Mouse (Mus musculus): ENCODE measurements around the gene Arfgap1. TPM values are rescaled to one million over a fixed set of nuclear protein-coding genes. Genes with fewer than 3 reads are reported as not detected.

Gene Arfgap1
- polyA plus RNA-seq (2015; fragmentation: Nextera tagmentation; extraction: Ambion mirVana): 125 and 130 TPM in 2 replicates

DNA sequence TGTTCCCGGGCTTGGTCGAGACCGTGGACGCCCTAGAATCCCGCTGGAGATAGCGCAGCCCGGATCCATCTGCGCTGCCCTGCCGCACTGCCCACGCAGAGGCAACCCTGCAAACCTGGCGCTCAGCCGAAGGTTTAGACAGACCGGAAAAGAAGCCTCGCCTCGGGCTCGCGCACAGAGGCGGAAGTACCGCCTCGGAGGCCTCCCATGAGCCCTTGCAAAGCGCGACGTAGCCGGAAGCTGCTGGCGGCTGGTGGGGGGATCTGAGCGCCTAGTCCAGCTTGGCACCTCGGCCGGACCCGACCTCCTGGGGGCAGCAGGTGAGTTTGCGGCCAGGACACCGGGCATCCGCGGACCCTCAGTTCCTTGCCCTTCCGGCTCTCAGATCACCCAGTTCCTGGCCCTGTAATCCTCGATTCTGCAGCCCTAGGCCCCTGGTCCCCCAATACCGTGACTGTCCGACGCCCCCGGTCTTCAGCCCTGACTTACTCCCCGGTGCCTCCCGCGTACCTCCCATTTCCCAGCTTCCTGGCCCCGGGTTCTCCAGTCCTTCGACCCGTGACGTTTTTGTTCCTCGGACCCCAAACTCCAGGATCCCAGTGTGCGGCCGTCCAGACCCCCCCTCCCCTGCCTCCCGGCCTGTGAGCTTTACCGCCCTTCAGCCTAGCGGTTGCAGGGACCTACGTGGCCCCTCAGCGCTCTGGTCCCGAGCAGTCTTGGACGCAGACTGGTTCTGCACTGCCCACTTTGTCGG lies at the start of gene Arfgap1:
Gene Arfgap1 (plus strand): TSS at position 216 of the 754 bp plus-strand sequence.
- Histone ChIP-seq H3K9me3 (replicated peaks; ENCODE audit: control insufficient read depth, low read length, poor library complexity, severe bottlenecking) (no peaks in the 10 kb centered on the region), H3K27me3 (ENCODE audit: control insufficient read depth, insufficient read depth, low read depth, low read length) (no peaks in the 10 kb centered on the region), H3K9ac (ENCODE audit: low read depth, low read length) (peak within 1 kb of the TSS; percentile 78), H3K4me3 (ENCODE audit: low read depth, low read length) (peak within 1 kb of the TSS; percentile 93), H3K36me3 (ENCODE audit: control insufficient read depth, insufficient read depth, low read length) (peaks cover 10% of the 10 kb centered on the region), H3K4me2 (ENCODE audit: low read length) (peak within 1 kb of the TSS; percentile 97), H3K4me1 (ENCODE audit: control insufficient read depth, insufficient read depth, low read length) (peaks cover 21% of the 10 kb centered on the region), H3K27ac (ENCODE audit: low read length) (peak within 1 kb of the TSS; percentile 84)
- ATAC-seq: peak; percentile 91
- under 1% methylated on average over 57 of the region's 57 CpGs for WGBS

DNA sequence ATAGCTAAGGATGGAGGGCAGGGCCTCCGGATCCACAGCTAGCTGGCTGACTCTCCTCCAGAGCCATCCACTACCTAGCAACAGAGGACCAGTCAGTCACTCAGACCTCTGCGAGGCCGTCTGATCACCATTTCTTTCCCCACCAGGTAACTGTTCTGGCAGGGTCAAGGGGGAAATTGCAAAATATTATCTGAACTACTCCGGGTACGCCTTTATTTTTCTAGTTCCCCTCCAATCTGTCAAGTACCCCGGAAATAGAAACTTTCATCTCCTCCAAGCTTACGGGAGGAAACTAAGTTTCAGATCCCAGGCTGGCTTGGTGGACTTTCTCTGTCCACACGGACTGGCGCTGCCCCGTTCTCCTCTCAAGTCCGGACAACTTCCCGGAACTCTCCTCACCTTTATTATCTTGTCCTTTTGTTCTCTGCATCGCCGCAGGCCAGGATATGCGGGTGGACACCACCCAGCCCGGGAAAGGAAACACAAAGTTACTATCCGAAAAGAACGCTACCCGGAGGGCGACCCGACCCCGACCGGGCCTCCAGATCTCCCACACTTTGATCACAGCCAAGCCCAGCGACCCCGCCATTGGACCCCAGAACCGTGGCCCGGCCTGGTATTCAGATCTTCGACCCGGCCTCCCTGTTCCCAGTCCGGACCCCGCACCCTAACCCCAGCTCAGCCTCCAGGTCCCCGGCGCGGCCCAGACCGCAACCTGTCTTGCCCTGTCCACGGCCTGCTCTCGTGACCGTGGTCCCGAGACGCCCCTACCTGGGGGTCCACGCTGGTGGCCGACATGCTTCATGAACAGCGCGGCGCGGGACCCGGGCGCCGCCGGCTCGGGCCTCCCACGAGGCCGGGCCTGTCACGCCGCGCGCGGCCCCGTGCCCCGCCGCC lies 46.9 kb upstream of the Arfgap1 start:
- Histone ChIP-seq H3K27ac (ENCODE audit: low read length) (peak overlapping the region; percentile 76), H3K9ac (ENCODE audit: low read depth, low read length) (peak overlapping the region; percentile 99), H3K4me2 (ENCODE audit: low read length) (peak overlapping the region; percentile 97), H3K9me3 (replicated peaks; ENCODE audit: control insufficient read depth, low read length, poor library complexity, severe bottlenecking) (no peaks in the 10 kb centered on the region), H3K36me3 (ENCODE audit: control insufficient read depth, insufficient read depth, low read length) (no peaks in the 10 kb centered on the region), H3K4me3 (ENCODE audit: low read depth, low read length) (peak overlapping the region; percentile 99), H3K4me1 (ENCODE audit: control insufficient read depth, insufficient read depth, low read length) (peaks cover 12% of the 10 kb centered on the region), H3K27me3 (ENCODE audit: control insufficient read depth, insufficient read depth, low read depth, low read length) (no peaks in the 10 kb centered on the region)
- peak; percentile 69 for ATAC-seq
- WGBS: under 1% methylated on average over 61 of the region's 61 CpGs

DNA sequence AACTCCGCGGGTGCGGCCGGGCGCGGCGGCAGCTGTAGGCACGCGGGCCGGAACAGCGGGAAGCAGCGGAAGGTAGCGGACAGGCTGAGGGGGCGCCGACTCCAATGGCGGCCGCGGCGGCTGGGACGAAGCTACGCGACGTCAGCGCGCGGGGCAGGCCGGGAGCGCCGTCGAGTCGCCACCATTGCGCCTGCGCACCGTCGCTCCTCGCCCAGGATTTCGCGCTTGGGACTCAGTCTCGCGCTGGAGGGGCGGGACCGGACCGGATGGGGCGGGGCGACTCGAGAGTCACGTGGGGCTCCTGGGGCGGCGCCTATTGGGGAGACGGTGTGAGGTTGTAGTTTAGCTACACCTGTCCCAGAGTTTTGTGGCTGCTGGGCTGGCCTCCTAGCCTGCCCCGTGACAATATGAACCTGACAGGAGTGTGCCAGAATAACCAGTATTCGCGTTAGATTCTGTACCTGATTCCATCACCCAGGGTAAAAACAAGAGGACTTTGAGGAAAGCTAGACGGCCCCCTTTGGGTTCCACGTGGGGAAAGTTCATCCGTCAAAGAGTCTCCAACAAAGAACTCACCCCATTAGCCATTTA lies 46.1 kb upstream of the Arfgap1 start, which contains the start of gene Ythdf1:
Gene Ythdf1 (minus strand): TSS at position 140 of the 591 bp plus-strand sequence.
- Histone ChIP-seq H3K9ac (ENCODE audit: low read depth, low read length) (peak within 1 kb of the TSS; percentile 99), H3K27ac (ENCODE audit: low read length) (peak within 1 kb of the TSS; percentile 76), H3K27me3 (ENCODE audit: control insufficient read depth, insufficient read depth, low read depth, low read length) (no peaks in the 10 kb centered on the region), H3K4me2 (ENCODE audit: low read length) (peak within 1 kb of the TSS; percentile 97), H3K9me3 (replicated peaks; ENCODE audit: control insufficient read depth, low read length, poor library complexity, severe bottlenecking) (no peaks in the 10 kb centered on the region), H3K4me1 (ENCODE audit: control insufficient read depth, insufficient read depth, low read length) (peaks cover 12% of the 10 kb centered on the region), H3K4me3 (ENCODE audit: low read depth, low read length) (peak within 1 kb of the TSS; percentile 99), H3K36me3 (ENCODE audit: control insufficient read depth, insufficient read depth, low read length) (no peaks in the 10 kb centered on the region)
- under 1% methylated on average over 33 of the region's 56 CpGs for WGBS
- ATAC-seq: peak; percentile 94

DNA sequence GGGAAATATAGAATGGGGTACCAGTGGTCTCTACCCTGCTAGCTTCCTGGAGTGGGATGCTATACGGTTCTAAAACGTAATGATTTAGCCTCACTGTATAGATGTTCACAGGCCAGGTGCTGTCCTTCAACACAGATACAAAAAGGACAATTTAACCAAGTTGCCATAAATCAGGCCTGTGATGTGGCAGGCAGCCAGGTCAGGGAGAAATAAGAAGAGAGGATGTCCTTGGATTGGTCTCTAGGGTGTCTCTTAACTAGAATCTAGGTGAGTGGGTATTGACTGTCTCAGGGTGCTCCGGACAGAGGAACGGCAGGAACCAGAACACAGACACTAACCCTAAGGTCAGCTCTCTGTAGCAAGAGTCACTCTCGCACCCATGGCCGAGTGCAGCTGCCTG lies 44.3 kb upstream of the Arfgap1 start:
- H3K4me2 ChIP-seq (ENCODE audit: low read length): no peak overlapping the region
- H3K4me1 ChIP-seq (ENCODE audit: control insufficient read depth, insufficient read depth, low read length): peaks cover 10% of the 10 kb centered on the region
- 87% methylated on average over 6 of the region's 6 CpGs for WGBS
- no peak overlapping the region for H3K27ac ChIP-seq (ENCODE audit: low read length)
- H3K36me3 ChIP-seq (ENCODE audit: control insufficient read depth, insufficient read depth, low read length): no peaks in the 10 kb centered on the region
- no peaks in the 10 kb centered on the region for H3K27me3 ChIP-seq (ENCODE audit: control insufficient read depth, insufficient read depth, low read depth, low read length)
- ATAC-seq: no peak
- no peak overlapping the region for H3K9ac ChIP-seq (ENCODE audit: low read depth, low read length)
- no peak overlapping the region for H3K4me3 ChIP-seq (ENCODE audit: low read depth, low read length)
- H3K9me3 ChIP-seq (replicated peaks; ENCODE audit: control insufficient read depth, low read length, poor library complexity, severe bottlenecking): no peaks in the 10 kb centered on the region

DNA sequence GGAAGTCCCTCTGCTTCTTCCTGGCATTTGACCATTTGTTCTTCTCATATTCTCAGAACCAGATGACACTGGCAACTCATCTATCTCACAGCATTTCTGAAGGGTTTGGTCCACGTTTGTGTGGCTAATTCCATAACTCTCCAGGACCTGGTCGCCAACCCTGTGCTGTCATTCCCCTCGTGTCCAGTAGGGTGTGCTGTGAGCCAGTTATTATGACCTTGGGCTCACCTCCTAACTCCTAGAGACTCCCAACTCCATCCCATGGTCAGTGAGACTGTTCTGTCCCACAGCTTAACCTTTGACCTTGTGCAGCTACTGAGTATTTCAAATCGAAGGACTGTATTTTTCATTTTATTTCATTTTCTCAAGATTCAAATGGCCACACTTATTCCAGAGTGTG lies 41.8 kb upstream of the Arfgap1 start:
- H3K27me3 ChIP-seq (ENCODE audit: control insufficient read depth, insufficient read depth, low read depth, low read length): no peaks in the 10 kb centered on the region
- H3K27ac ChIP-seq (ENCODE audit: low read length): no peak overlapping the region
- H3K4me3 ChIP-seq (ENCODE audit: low read depth, low read length): no peak overlapping the region
- no peaks in the 10 kb centered on the region for H3K36me3 ChIP-seq (ENCODE audit: control insufficient read depth, insufficient read depth, low read length)
- H3K4me1 ChIP-seq (ENCODE audit: control insufficient read depth, insufficient read depth, low read length): no peaks in the 10 kb centered on the region; the same call in 1 of the 2 replicates
- no peak overlapping the region for H3K9ac ChIP-seq (ENCODE audit: low read depth, low read length)
- no peak overlapping the region for H3K4me2 ChIP-seq (ENCODE audit: low read length)
- WGBS: 3% methylated on average over 4 of the region's 4 CpGs
- ATAC-seq: no peak
- H3K9me3 ChIP-seq (replicated peaks; ENCODE audit: control insufficient read depth, low read length, poor library complexity, severe bottlenecking): no peaks in the 10 kb centered on the region

DNA sequence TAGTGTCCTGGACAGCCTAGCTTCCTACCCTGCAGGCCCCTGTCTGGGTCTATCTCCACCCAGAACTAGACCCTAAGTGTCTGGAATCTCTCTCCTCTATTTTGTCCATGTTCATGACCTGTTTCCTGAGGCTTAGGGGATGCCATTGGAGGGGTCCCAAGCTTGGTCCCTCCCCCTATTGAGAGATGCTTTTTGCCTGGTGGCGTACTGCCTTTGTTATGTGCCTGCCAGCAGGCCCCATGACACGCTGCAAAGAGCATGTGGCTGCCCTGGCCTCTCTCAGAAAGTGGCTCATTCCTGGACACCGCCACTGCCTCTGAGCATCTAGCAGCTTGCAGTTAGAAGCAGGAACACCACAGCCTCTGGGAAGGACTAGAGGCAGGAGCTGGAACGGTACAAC lies 38.3 kb upstream of the Arfgap1 start, which contains the start of gene Birc7:
Gene Birc7 (plus strand): TSS at position 301 of the 400 bp plus-strand sequence.
- H3K4me1 ChIP-seq (ENCODE audit: control insufficient read depth, insufficient read depth, low read length): no peaks in the 10 kb centered on the region; the same call in 1 of the 2 replicates
- no peaks in the 10 kb centered on the region for H3K27me3 ChIP-seq (ENCODE audit: control insufficient read depth, insufficient read depth, low read depth, low read length)
- H3K9me3 ChIP-seq (replicated peaks; ENCODE audit: control insufficient read depth, low read length, poor library complexity, severe bottlenecking): no peaks in the 10 kb centered on the region
- H3K36me3 ChIP-seq (ENCODE audit: control insufficient read depth, insufficient read depth, low read length): no peaks in the 10 kb centered on the region
- WGBS: 39% methylated on average over 4 of the region's 4 CpGs
- no peak within 1 kb of the TSS for H3K4me3 ChIP-seq (ENCODE audit: low read depth, low read length)
- ATAC-seq: no peak
- H3K9ac ChIP-seq (ENCODE audit: low read depth, low read length): 0 out of 2 replicates have a peak within 1 kb of the TSS, but pooled peaks have one; percentile 7
- no peak within 1 kb of the TSS for H3K4me2 ChIP-seq (ENCODE audit: low read length)
- H3K27ac ChIP-seq (ENCODE audit: low read length): no peak within 1 kb of the TSS

DNA sequence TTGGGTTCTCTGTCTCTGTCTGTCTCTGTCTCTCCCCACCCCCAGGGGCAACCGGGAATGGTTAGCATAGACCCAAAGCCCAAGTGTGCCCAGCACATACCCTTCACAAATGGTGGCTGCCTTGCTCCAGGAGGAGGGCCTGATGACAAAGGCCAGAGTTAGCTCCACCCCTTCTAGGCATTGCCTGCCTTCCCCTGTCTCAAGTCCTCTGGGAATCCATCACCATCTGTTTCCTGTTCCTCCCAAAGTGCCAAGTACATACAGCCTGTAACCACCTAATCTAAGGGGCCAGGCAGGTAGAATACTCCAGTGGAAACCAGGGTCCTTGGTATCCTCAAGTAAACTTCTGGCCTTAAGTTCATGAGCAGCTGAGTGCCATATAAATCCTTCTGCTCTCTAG lies 34.6 kb upstream of the Arfgap1 start:
- Histone ChIP-seq H3K4me3 (ENCODE audit: low read depth, low read length) (no peak overlapping the region), H3K4me1 (ENCODE audit: control insufficient read depth, insufficient read depth, low read length) (no peaks in the 10 kb centered on the region; the same call in 1 of the 2 replicates), H3K4me2 (ENCODE audit: low read length) (no peak overlapping the region), H3K27me3 (ENCODE audit: control insufficient read depth, insufficient read depth, low read depth, low read length) (no peaks in the 10 kb centered on the region), H3K36me3 (ENCODE audit: control insufficient read depth, insufficient read depth, low read length) (0 out of 2 replicates have a peak, but pooled peaks cover 2% of the 10 kb centered on the region), H3K9ac (ENCODE audit: low read depth, low read length) (no peak overlapping the region), H3K9me3 (replicated peaks; ENCODE audit: control insufficient read depth, low read length, poor library complexity, severe bottlenecking) (no peaks in the 10 kb centered on the region), H3K27ac (ENCODE audit: low read length) (no peak overlapping the region)
- ATAC-seq: no peak
- 83% methylated on average over 1 of the region's 1 CpGs for WGBS

DNA sequence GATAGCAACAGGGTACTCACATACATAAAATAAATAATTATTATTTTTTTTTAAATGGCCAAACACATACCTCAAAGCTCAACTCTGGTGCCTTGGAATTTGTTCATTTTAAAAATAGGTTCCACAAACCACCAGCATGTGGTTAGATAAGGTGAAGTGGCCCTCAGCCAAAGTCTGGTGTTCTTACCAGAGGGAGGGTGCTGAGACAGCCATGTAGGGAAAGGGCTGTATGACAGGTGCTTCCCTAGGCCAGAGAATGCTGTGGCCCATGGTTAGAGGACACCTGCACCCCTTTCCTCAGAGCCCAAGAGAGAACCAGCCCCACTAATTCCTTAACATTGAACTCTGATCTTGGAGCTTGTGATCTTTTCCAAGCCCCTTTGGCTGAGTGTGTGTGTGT lies 26.8 kb upstream of the Arfgap1 start:
- Histone ChIP-seq H3K9ac (ENCODE audit: low read depth, low read length) (no peak overlapping the region), H3K27me3 (ENCODE audit: control insufficient read depth, insufficient read depth, low read depth, low read length) (no peaks in the 10 kb centered on the region), H3K27ac (ENCODE audit: low read length) (no peak overlapping the region), H3K4me3 (ENCODE audit: low read depth, low read length) (no peak overlapping the region), H3K4me1 (ENCODE audit: control insufficient read depth, insufficient read depth, low read length) (no peaks in the 10 kb centered on the region), H3K9me3 (replicated peaks; ENCODE audit: control insufficient read depth, low read length, poor library complexity, severe bottlenecking) (no peaks in the 10 kb centered on the region), H3K4me2 (ENCODE audit: low read length) (no peak overlapping the region), H3K36me3 (ENCODE audit: control insufficient read depth, insufficient read depth, low read length) (0 out of 2 replicates have a peak, but pooled peaks cover 2% of the 10 kb centered on the region)
- no peak for ATAC-seq

All from midbrain, embryonic 16.5 days (tissue).